8 mouse cellular contexts compared by ENCODE assay signal in the genomic region with DNA sequence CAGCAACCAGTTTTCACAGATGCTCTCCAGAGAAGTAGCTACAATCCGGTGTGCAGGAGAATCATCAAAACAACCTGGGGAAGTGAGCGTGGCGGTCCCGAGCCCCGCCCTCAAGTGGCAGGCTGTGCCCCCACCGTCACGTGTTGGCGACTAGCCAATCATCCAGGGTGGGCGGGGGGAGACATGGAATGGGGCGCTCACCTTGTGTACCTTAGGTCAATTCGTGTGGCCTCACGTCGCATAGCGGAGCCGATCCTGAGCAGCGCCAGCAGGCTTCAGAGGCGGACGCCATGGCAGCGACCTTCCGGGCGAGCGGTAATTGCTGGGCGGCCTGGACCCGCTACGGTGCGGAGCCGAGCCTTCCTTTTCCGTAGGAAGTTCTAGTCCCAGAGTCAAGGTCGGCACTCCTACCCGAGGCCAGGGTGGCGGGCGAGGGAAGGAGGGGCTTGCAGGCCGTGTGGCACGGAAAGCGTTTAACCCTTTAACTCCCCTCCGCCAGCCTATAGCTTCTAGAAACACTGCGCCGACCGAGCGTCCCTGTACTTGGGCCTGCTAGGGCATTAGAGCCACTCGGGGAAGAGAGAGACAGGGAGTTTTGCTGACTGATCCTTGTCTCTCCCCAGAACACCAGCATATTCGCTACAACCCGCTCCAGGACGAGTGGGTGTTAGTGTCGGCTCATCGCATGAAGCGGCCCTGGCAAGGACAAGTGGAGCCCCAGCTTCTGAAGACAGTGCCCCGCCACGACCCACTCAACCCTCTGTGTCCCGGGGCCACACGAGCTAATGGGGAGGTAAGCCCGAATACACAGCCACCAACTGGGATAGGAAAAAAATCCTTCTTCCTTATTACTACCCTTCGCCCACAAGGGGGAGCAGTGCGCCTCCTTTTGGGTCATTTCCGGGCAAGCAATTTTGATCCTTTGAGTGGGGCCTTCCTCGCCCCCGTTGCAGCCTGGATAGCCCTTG. TPM values are rescaled to one million over a fixed set of nuclear protein-coding genes. Genes with fewer than 3 reads are reported as not detected.
DNase-seq lines count a peak whose midpoint lies in the region; ATAC-seq and TF ChIP-seq lines count a peak whose summit lies in the region.

Gene Sigmar1 (minus strand): TSS at position 820 of the 968 bp plus-strand sequence.

- H3K4me3 ChIP-seq in brown adipose tissue, adult 24 weeks (ENCODE audit: insufficient read depth, low read depth, low read length): peak within 1 kb of the TSS; percentile 81
- peak within 1 kb of the TSS; percentile 76 for H3K4me3 ChIP-seq in heart, embryonic 13.5 days
- H3K4me3 ChIP-seq in liver, embryonic 11.5 days (ENCODE audit: low read depth, low read length): peak within 1 kb of the TSS; percentile 69
- peak within 1 kb of the TSS; percentile 45 for H3K4me3 ChIP-seq in myocyte

- no peaks in the 10 kb centered on the region for H3K9me3 ChIP-seq in heart, embryonic 13.5 days
- no peaks in the 10 kb centered on the region for H3K9me3 ChIP-seq in liver, embryonic 11.5 days (ENCODE audit: control insufficient read depth, low read length)

- no peaks in the 10 kb centered on the region for H3K79me2 ChIP-seq in myocyte (ENCODE audit: control insufficient read depth, insufficient read depth)

- WGBS in heart, embryonic 13.5 days: under 1% methylated on average over 57 of the region's 57 CpGs
- under 1% methylated on average over 57 of the region's 57 CpGs for WGBS in liver, embryonic 11.5 days

- H3K9ac ChIP-seq in heart, embryonic 13.5 days: peak within 1 kb of the TSS; percentile 87
- peak within 1 kb of the TSS; percentile 79 for H3K9ac ChIP-seq in liver, embryonic 11.5 days (ENCODE audit: low read depth, low read length)

- peak within 1 kb of the TSS; percentile 78 for H3K4me2 ChIP-seq in heart, embryonic 13.5 days
- H3K4me2 ChIP-seq in liver, embryonic 11.5 days: peak within 1 kb of the TSS; percentile 90
- peak within 1 kb of the TSS; percentile 99 for H3K4me2 ChIP-seq in myocyte (ENCODE audit: low read depth)

- H3K27ac ChIP-seq in brown adipose tissue, adult 24 weeks (replicated peaks; ENCODE audit: low read depth, low read length): peak within 1 kb of the TSS; percentile 90
- H3K27ac ChIP-seq in heart, embryonic 13.5 days (replicated peaks): peak within 1 kb of the TSS; percentile 94
- peak within 1 kb of the TSS; percentile 76 for H3K27ac ChIP-seq in liver, embryonic 11.5 days (ENCODE audit: low read depth, low read length)

- DNase-seq in CD4-positive, CD25-positive, alpha-beta regulatory T cell, adult 2 months (ENCODE audit: low read depth, low spot score): peak; percentile 94
- DNase-seq in kidney, postnatal 10 days: peak; percentile 92
- DNase-seq in liver, embryonic 11.5 days (ENCODE audit: low spot score): peak; percentile 93
- DNase-seq in spleen, postnatal 4 days (ENCODE audit: low spot score in 2 of 2): peak; percentile 85 to 91

- peak; percentile 69 for ATAC-seq in erythroid progenitor cell, adult 5-6 weeks (replicated peaks; ENCODE audit: low FRiP score, poor library complexity, severe bottlenecking)
- peak; percentile 69 for ATAC-seq in heart, embryonic 13.5 days (ENCODE audit: extremely low read depth, insufficient number of reproducible peaks, low FRiP score, low TSS enrichment)
- ATAC-seq in liver, embryonic 11.5 days (replicated peaks; ENCODE audit: low FRiP score): peak; percentile 82

- no peaks in the 10 kb centered on the region for H3K27me3 ChIP-seq in heart, embryonic 13.5 days (replicated peaks)
- no peaks in the 10 kb centered on the region for H3K27me3 ChIP-seq in liver, embryonic 11.5 days (replicated peaks; ENCODE audit: control insufficient read depth, insufficient read depth, low read length)
- H3K27me3 ChIP-seq in myocyte (ENCODE audit: control insufficient read depth, insufficient read depth, insufficient read length): no peaks in the 10 kb centered on the region

- TF ChIP-seq POLR2A in myocyte (IDR thresholded peaks at IDR 0.05; ENCODE audit: insufficient read length, low read depth): no peak

- peak within 1 kb of the TSS; percentile 29 for H3ac ChIP-seq in myocyte (ENCODE audit: control insufficient read depth, insufficient read length)

- peaks cover 24% of the 10 kb centered on the region for H3K36me3 ChIP-seq in heart, embryonic 13.5 days
- peaks cover 6% of the 10 kb centered on the region; the same call in 1 of the 2 replicates for H3K36me3 ChIP-seq in liver, embryonic 11.5 days (ENCODE audit: control insufficient read depth, insufficient read depth, low read length)
- no peaks in the 10 kb centered on the region for H3K36me3 ChIP-seq in myocyte (ENCODE audit: control insufficient read depth, insufficient read depth)

- H3K4me1 ChIP-seq in brown adipose tissue, adult 24 weeks (ENCODE audit: control insufficient read depth, insufficient read depth, insufficient read length, low read length): peaks cover 3% of the 10 kb centered on the region; the same call in 1 of the 2 replicates
- H3K4me1 ChIP-seq in heart, embryonic 13.5 days: peaks cover 42% of the 10 kb centered on the region
- peaks cover 20% of the 10 kb centered on the region for H3K4me1 ChIP-seq in liver, embryonic 11.5 days (replicated peaks; ENCODE audit: control insufficient read depth, insufficient read depth, low read length)

TF ChIP-seq in myocyte, 11 proteins besides CTCF, POLR2A, EP300 and RAD21:
- TF ChIP-seq TCF3 (IDR thresholded peaks at IDR 0.05; ENCODE audit: insufficient read length, low read depth): no peak
- TF ChIP-seq USF1 (IDR thresholded peaks at IDR 0.05; ENCODE audit: low read depth): peak; percentile 52

RNA-seq across cellular contexts. Expression of gene Sigmar1, which starts in this region (rescaled TPM):
- polyA plus RNA-seq in brown adipose tissue, adult 24 weeks (2012; ENCODE audit: insufficient read depth, insufficient read length, missing spikeins): 44.1 and 48.4 TPM in 2 replicates
- total RNA-seq in erythroid progenitor cell, adult 5-6 weeks (2015; ENCODE audit: low replicate concordance): 3.8 and 14.4 TPM in 2 replicates
- 4.2 and 7.3 TPM in 2 replicates for total RNA-seq in erythroid progenitor cell, adult 5-6 weeks (2017; ENCODE audit: low replicate concordance)
- 63.3 and 69.8 TPM in 2 replicates for polyA plus RNA-seq in heart, embryonic 13.5 days (2015; fragmentation: Nextera tagmentation; extraction: Ambion mirVana)
- polyA plus RNA-seq in liver, embryonic 11.5 days (2014; fragmentation: Nextera tagmentation; extraction: Ambion mirVana): 87.5 and 90.5 TPM in 2 replicates
- polyA plus RNA-seq in myocyte (2012; fragmentation: generic; extraction: Trizol): 98.6 TPM

Comparison
In these comparisons a context has a peak if more than half of its experiments do, and no peak if none do; other contexts are left out.
1. Peak in every context shown above with its lines: DNase-seq, ATAC-seq, H3K4me3 ChIP-seq and H3K27ac ChIP-seq.